Mouse (Mus musculus) skeletal muscle tissue, adult 2 months (tissue): Measurements from ENCODE around the gene Gpc6.

ENCODE experiments used
- DNase-seq: peaks from one replicate; pipeline ENCODE4 v3.0.0-alpha.2; 2012; ENCODE audit warnings: low read depth, low spot score

The Gpc6 gene

GRCm38 (mm10) chr14:117603837-117604236 lies 678.7 kb downstream of the Gpc6 start:
- DNase-seq, result no peak

- no peak for DNase-seq
These were observed 680.6 kb downstream of the Gpc6 start for GRCm38 (mm10) chr14:117605750-117606149.

- no peak for DNase-seq
These were observed 686.0 kb downstream of the Gpc6 start for GRCm38 (mm10) chr14:117611113-117611512.

GRCm38 (mm10) chr14:117625100-117625710 lies 700.1 kb downstream of the Gpc6 start:
- peak; percentile 5 for DNase-seq

GRCm38 (mm10) chr14:117634238-117634940 lies 709.3 kb downstream of the Gpc6 start:
- DNase-seq, result no peak

- no peak for DNase-seq
These were observed 716.7 kb downstream of the Gpc6 start for GRCm38 (mm10) chr14:117641853-117642252.

- DNase-seq, result no peak
These were observed 718.0 kb downstream of the Gpc6 start for GRCm38 (mm10) chr14:117643069-117643468.

- DNase-seq, result no peak
These were observed 723.3 kb downstream of the Gpc6 start for GRCm38 (mm10) chr14:117648199-117648960.

- DNase-seq, result no peak
These were observed 725.0 kb downstream of the Gpc6 start for GRCm38 (mm10) chr14:117650141-117650540.

GRCm38 (mm10) chr14:117651271-117651670 lies 726.2 kb downstream of the Gpc6 start:
- no peak for DNase-seq

- no peak for DNase-seq
These were observed 726.8 kb downstream of the Gpc6 start for GRCm38 (mm10) chr14:117651938-117652337.

- no peak for DNase-seq
These were observed 730.3 kb downstream of the Gpc6 start for GRCm38 (mm10) chr14:117655382-117655781.

- DNase-seq, result no peak
These were observed 734.2 kb downstream of the Gpc6 start for GRCm38 (mm10) chr14:117659198-117659761.

GRCm38 (mm10) chr14:117662261-117662660 lies 737.1 kb downstream of the Gpc6 start:
- no peak for DNase-seq

- DNase-seq, result no peak
These were observed 739.7 kb downstream of the Gpc6 start for GRCm38 (mm10) chr14:117664796-117665195.

- no peak for DNase-seq
These were observed 741.0 kb downstream of the Gpc6 start for GRCm38 (mm10) chr14:117666126-117666525.

- no peak for DNase-seq
These were observed 748.4 kb downstream of the Gpc6 start for GRCm38 (mm10) chr14:117673541-117673940.

- DNase-seq, result no peak
These were observed 749.4 kb downstream of the Gpc6 start for GRCm38 (mm10) chr14:117674482-117674881.

GRCm38 (mm10) chr14:117679926-117680325 lies 754.8 kb downstream of the Gpc6 start:
- DNase-seq, result no peak

- DNase-seq, result peak; percentile 1
These were observed 756.3 kb downstream of the Gpc6 start for GRCm38 (mm10) chr14:117681321-117681921.

- DNase-seq, result no peak
These were observed 758.0 kb downstream of the Gpc6 start for GRCm38 (mm10) chr14:117683149-117683548.

- no peak for DNase-seq
These were observed 764.7 kb downstream of the Gpc6 start for GRCm38 (mm10) chr14:117689848-117690247.
